Mouse (Mus musculus): ENCODE measurements around the gene Taf6. TPM values are rescaled to one million over a fixed set of nuclear protein-coding genes. Genes with fewer than 3 reads are reported as not detected.
A peak's percentile ranks its signal among the peaks of the same experiment; 100 is the strongest.

Gene Taf6
- 2.8 and 3.9 TPM in 2 replicates for polyA plus RNA-seq (2012)

- Histone ChIP-seq H3K4me3 (replicated peaks) (peak within 1 kb of the TSS; percentile 90), H3K4me1 (ENCODE audit: control insufficient read depth) (peaks cover 33% of the 10 kb centered on the region), H3K9me3 (ENCODE audit: control insufficient read depth, low read length) (no peaks in the 10 kb centered on the region), H3K27me3 (ENCODE audit: control insufficient read depth) (no peaks in the 10 kb centered on the region), H3K36me3 (ENCODE audit: control insufficient read depth) (peaks cover 45% of the 10 kb centered on the region)
- TF ChIP-seq GATA1 (IDR thresholded peaks at IDR 0.05; ENCODE audit: low read length) = no peak
- TF ChIP-seq TAL1 (IDR thresholded peaks at IDR 0.05; ENCODE audit: low read length) = no peak
Observed at GRCm38 (mm10) chr5:138186950-138187638, at the start of gene Taf6, which contains the start of gene Cnpy4. TSS of gene Taf6 (minus strand) at chr5:138187451. TSS of gene Cnpy4 (plus strand) at chr5:138187485.

- TF ChIP-seq GATA1 (IDR thresholded peaks at IDR 0.05; ENCODE audit: low read length) (no peak), TAL1 (IDR thresholded peaks at IDR 0.05; ENCODE audit: low read length) (no peak)
- no peaks in the 10 kb centered on the region for H3K4me1 ChIP-seq (ENCODE audit: control insufficient read depth)
- H3K27me3 ChIP-seq (ENCODE audit: control insufficient read depth) = no peaks in the 10 kb centered on the region
- H3K36me3 ChIP-seq (ENCODE audit: control insufficient read depth) = no peaks in the 10 kb centered on the region
- H3K9me3 ChIP-seq (ENCODE audit: control insufficient read depth, low read length) = no peaks in the 10 kb centered on the region
- no peak overlapping the region for H3K4me3 ChIP-seq (replicated peaks)
Observed at GRCm38 (mm10) chr5:138234224-138234623, 47.0 kb upstream of the Taf6 start.

GRCm38 (mm10) chr5:138233778-138234177 lies 46.5 kb upstream of the Taf6 start:
- no peak for TF ChIP-seq TAL1 (IDR thresholded peaks at IDR 0.05; ENCODE audit: low read length)
- no peak for TF ChIP-seq GATA1 (IDR thresholded peaks at IDR 0.05; ENCODE audit: low read length)
- Histone ChIP-seq H3K4me3 (replicated peaks) (no peak overlapping the region), H3K9me3 (ENCODE audit: control insufficient read depth, low read length) (no peaks in the 10 kb centered on the region), H3K4me1 (ENCODE audit: control insufficient read depth) (no peaks in the 10 kb centered on the region), H3K27me3 (ENCODE audit: control insufficient read depth) (no peaks in the 10 kb centered on the region), H3K36me3 (ENCODE audit: control insufficient read depth) (no peaks in the 10 kb centered on the region)

- Histone ChIP-seq H3K4me1 (ENCODE audit: control insufficient read depth) (no peaks in the 10 kb centered on the region), H3K36me3 (ENCODE audit: control insufficient read depth) (no peaks in the 10 kb centered on the region), H3K4me3 (replicated peaks) (no peak overlapping the region), H3K27me3 (ENCODE audit: control insufficient read depth) (no peaks in the 10 kb centered on the region), H3K9me3 (ENCODE audit: control insufficient read depth, low read length) (no peaks in the 10 kb centered on the region)
- TF ChIP-seq TAL1 (IDR thresholded peaks at IDR 0.05; ENCODE audit: low read length) (no peak), GATA1 (IDR thresholded peaks at IDR 0.05; ENCODE audit: low read length) (no peak)
Observed at GRCm38 (mm10) chr5:138229511-138229910, 42.3 kb upstream of the Taf6 start.

- H3K36me3 ChIP-seq (ENCODE audit: control insufficient read depth) = no peaks in the 10 kb centered on the region
- no peak overlapping the region for H3K4me3 ChIP-seq (replicated peaks)
- H3K27me3 ChIP-seq (ENCODE audit: control insufficient read depth) = no peaks in the 10 kb centered on the region
- TF ChIP-seq TAL1 (IDR thresholded peaks at IDR 0.05; ENCODE audit: low read length) = no peak
- TF ChIP-seq GATA1 (IDR thresholded peaks at IDR 0.05; ENCODE audit: low read length) = no peak
- no peaks in the 10 kb centered on the region for H3K4me1 ChIP-seq (ENCODE audit: control insufficient read depth)
- H3K9me3 ChIP-seq (ENCODE audit: control insufficient read depth, low read length) = no peaks in the 10 kb centered on the region
Observed at GRCm38 (mm10) chr5:138228026-138228425, 40.8 kb upstream of the Taf6 start.

GRCm38 (mm10) chr5:138227367-138227766 lies 40.1 kb upstream of the Taf6 start:
- H3K4me1 ChIP-seq (ENCODE audit: control insufficient read depth) = no peaks in the 10 kb centered on the region
- H3K4me3 ChIP-seq (replicated peaks) = no peak overlapping the region
- TF ChIP-seq GATA1 (IDR thresholded peaks at IDR 0.05; ENCODE audit: low read length) = no peak
- no peak for TF ChIP-seq TAL1 (IDR thresholded peaks at IDR 0.05; ENCODE audit: low read length)
- H3K9me3 ChIP-seq (ENCODE audit: control insufficient read depth, low read length) = no peaks in the 10 kb centered on the region
- no peaks in the 10 kb centered on the region for H3K27me3 ChIP-seq (ENCODE audit: control insufficient read depth)
- no peaks in the 10 kb centered on the region for H3K36me3 ChIP-seq (ENCODE audit: control insufficient read depth)

- H3K27me3 ChIP-seq (ENCODE audit: control insufficient read depth) = no peaks in the 10 kb centered on the region
- no peak overlapping the region for H3K4me3 ChIP-seq (replicated peaks)
- no peaks in the 10 kb centered on the region for H3K4me1 ChIP-seq (ENCODE audit: control insufficient read depth)
- H3K36me3 ChIP-seq (ENCODE audit: control insufficient read depth) = no peaks in the 10 kb centered on the region
- no peak for TF ChIP-seq GATA1 (IDR thresholded peaks at IDR 0.05; ENCODE audit: low read length)
- no peak for TF ChIP-seq TAL1 (IDR thresholded peaks at IDR 0.05; ENCODE audit: low read length)
- no peaks in the 10 kb centered on the region for H3K9me3 ChIP-seq (ENCODE audit: control insufficient read depth, low read length)
Observed at GRCm38 (mm10) chr5:138226491-138226890, 39.2 kb upstream of the Taf6 start.

- Histone ChIP-seq H3K27me3 (ENCODE audit: control insufficient read depth) (no peaks in the 10 kb centered on the region), H3K36me3 (ENCODE audit: control insufficient read depth) (no peaks in the 10 kb centered on the region), H3K4me1 (ENCODE audit: control insufficient read depth) (no peaks in the 10 kb centered on the region), H3K4me3 (replicated peaks) (no peak within 1 kb of the TSS), H3K9me3 (ENCODE audit: control insufficient read depth, low read length) (no peaks in the 10 kb centered on the region)
- TF ChIP-seq GATA1 (IDR thresholded peaks at IDR 0.05; ENCODE audit: low read length) (no peak), TAL1 (IDR thresholded peaks at IDR 0.05; ENCODE audit: low read length) (no peak)
Observed at GRCm38 (mm10) chr5:138225700-138226099, 38.4 kb upstream of the Taf6 start, which contains the start of gene Nxpe5. TSS of gene Nxpe5 (plus strand) at chr5:138225898.

GRCm38 (mm10) chr5:138223287-138223686 lies 36.0 kb upstream of the Taf6 start:
- Histone ChIP-seq H3K4me3 (replicated peaks) (no peak overlapping the region), H3K27me3 (ENCODE audit: control insufficient read depth) (no peaks in the 10 kb centered on the region)

More at GRCm38 (mm10) chr5:138223287-138223686, 36.0 kb upstream of the Taf6 start:
- H3K4me1 ChIP-seq (ENCODE audit: control insufficient read depth) = no peaks in the 10 kb centered on the region
- H3K9me3 ChIP-seq (ENCODE audit: control insufficient read depth, low read length) = no peaks in the 10 kb centered on the region
- H3K36me3 ChIP-seq (ENCODE audit: control insufficient read depth) = no peaks in the 10 kb centered on the region
- TF ChIP-seq TAL1 (IDR thresholded peaks at IDR 0.05; ENCODE audit: low read length) (no peak), GATA1 (IDR thresholded peaks at IDR 0.05; ENCODE audit: low read length) (no peak)
